In genomic region chr17:86506881-86507280, GRCm38 (mm10) we compare ENCODE assay signal across 11 mouse cellular contexts. TPM values are rescaled to one million over a fixed set of nuclear protein-coding genes. Genes with fewer than 3 reads are reported as not detected.
DNase-seq lines count a peak whose midpoint lies in the region; ATAC-seq and TF ChIP-seq lines count a peak whose summit lies in the region.
"Had no signal": no experiment of that assay in that cellular context is flagged by ENCODE, and none has a peak within 500 bp of the region (broad histone marks: within the 10 kb centered on the region; RNA-seq: fewer than 3 reads in every experiment).

No protein-coding gene starts in this region.

- no peak overlapping the region for H3K4me2 ChIP-seq in kidney, embryonic 14.5 days (replicated peaks; ENCODE audit: low read depth, low read length)
- H3K4me2 ChIP-seq in midbrain, embryonic 15.5 days = no peak overlapping the region
- no peak overlapping the region for H3K4me2 ChIP-seq in midbrain, embryonic 14.5 days (ENCODE audit: low read length)
- 0 out of 2 replicates have a peak overlapping the region, but pooled peaks have one; percentile 17 for H3K4me2 ChIP-seq in stomach, postnatal 0 days (replicated peaks; ENCODE audit: low read depth)
- H3K4me2 ChIP-seq: hindbrain, embryonic 15.5 days had no signal

- intact Hi-C loops in gastrocnemius, adult 2 months (cut with DNase I) = no loop called here
- intact Hi-C loops in gastrocnemius, postnatal 14 days (cut with DNase I; ENCODE audit: low total_unique reads) = no loop called here

- no peak for TF ChIP-seq EP300 in stomach, postnatal 0 days (optimal IDR thresholded peaks at IDR 0.05)

- no peak overlapping the region; the same call in 1 of the 2 replicates for H3K9ac ChIP-seq in kidney, embryonic 14.5 days (ENCODE audit: low read depth, low read length)
- H3K9ac ChIP-seq in midbrain, embryonic 15.5 days = no peak overlapping the region
- no peak overlapping the region for H3K9ac ChIP-seq in midbrain, embryonic 14.5 days (replicated peaks; ENCODE audit: low read length)
- H3K9ac ChIP-seq in stomach, postnatal 0 days (ENCODE audit: low read length) = no peak overlapping the region
- H3K9ac ChIP-seq: hindbrain, embryonic 15.5 days; liver, embryonic 14.5 days had no signal

- no peak for DNase-seq in gastrocnemius, adult 2 months
- DNase-seq in gastrocnemius, postnatal 14 days = no peak
- no peak for DNase-seq in kidney, adult 18-20 months
- DNase-seq in midbrain, embryonic 14.5 days = no peak
- no peak for DNase-seq in stomach, postnatal 0 days (ENCODE audit: low spot score)
- DNase-seq in embryo, embryonic 10 days (ENCODE audit: low spot score) = no peak

- no peaks in the 10 kb centered on the region for H3K27me3 ChIP-seq in kidney, embryonic 14.5 days (ENCODE audit: control insufficient read depth, insufficient read depth, low read length)
- no peaks in the 10 kb centered on the region for H3K27me3 ChIP-seq in midbrain, embryonic 15.5 days (replicated peaks)
- no peaks in the 10 kb centered on the region for H3K27me3 ChIP-seq in midbrain, embryonic 14.5 days (ENCODE audit: control insufficient read depth, insufficient read depth, low read length)
- no peaks in the 10 kb centered on the region for H3K27me3 ChIP-seq in stomach, postnatal 0 days (ENCODE audit: control insufficient read depth, insufficient read depth, low read length)
- H3K27me3 ChIP-seq: hindbrain, embryonic 15.5 days had no signal

- 0 out of 2 replicates have a peak, but pooled peaks cover 16% of the 10 kb centered on the region for H3K4me1 ChIP-seq in kidney, embryonic 14.5 days (ENCODE audit: control insufficient read depth, insufficient read depth, low read length)
- 0 out of 2 replicates have a peak, but pooled peaks cover 4% of the 10 kb centered on the region for H3K4me1 ChIP-seq in midbrain, embryonic 15.5 days
- no peaks in the 10 kb centered on the region for H3K4me1 ChIP-seq in midbrain, embryonic 14.5 days (ENCODE audit: control insufficient read depth, insufficient read depth, low read length)
- 0 out of 2 replicates have a peak, but pooled peaks cover 2% of the 10 kb centered on the region for H3K4me1 ChIP-seq in stomach, postnatal 0 days (replicated peaks; ENCODE audit: control insufficient read depth, insufficient read depth)

- H3K4me3 ChIP-seq in gastrocnemius, adult 2 months = peak overlapping the region; percentile 46
- H3K4me3 ChIP-seq in kidney, embryonic 14.5 days (ENCODE audit: low read length) = no peak overlapping the region
- no peak overlapping the region for H3K4me3 ChIP-seq in midbrain, embryonic 15.5 days
- H3K4me3 ChIP-seq in midbrain, embryonic 14.5 days (replicated peaks; ENCODE audit: low read depth, low read length) = no peak overlapping the region
- H3K4me3 ChIP-seq in stomach, postnatal 0 days (ENCODE audit: low read depth, low read length) = no peak overlapping the region
- H3K4me3 ChIP-seq: hindbrain, embryonic 15.5 days had no signal

- H3K27ac ChIP-seq in gastrocnemius, adult 2 months = peak overlapping the region; percentile 84
- H3K27ac ChIP-seq in kidney, embryonic 14.5 days (ENCODE audit: low read depth, low read length) = peak overlapping the region; percentile 65; the same call in 1 of the 2 replicates
- 0 out of 2 replicates have a peak overlapping the region, but pooled peaks have one; percentile 23 for H3K27ac ChIP-seq in midbrain, embryonic 15.5 days
- H3K27ac ChIP-seq in midbrain, embryonic 14.5 days (replicated peaks; ENCODE audit: low read depth, low read length) = no peak overlapping the region
- peak overlapping the region; percentile 61; the same call in 1 of the 2 replicates for H3K27ac ChIP-seq in stomach, postnatal 0 days (replicated peaks)
- H3K27ac ChIP-seq: hindbrain, embryonic 15.5 days; liver, embryonic 14.5 days had no signal

- H3K9me3 ChIP-seq in kidney, embryonic 14.5 days (ENCODE audit: control insufficient read depth, low read length) = no peaks in the 10 kb centered on the region
- H3K9me3 ChIP-seq in midbrain, embryonic 15.5 days = no peaks in the 10 kb centered on the region
- no peaks in the 10 kb centered on the region for H3K9me3 ChIP-seq in midbrain, embryonic 14.5 days (ENCODE audit: control insufficient read depth, low read length)
- no peaks in the 10 kb centered on the region for H3K9me3 ChIP-seq in stomach, postnatal 0 days (ENCODE audit: control insufficient read depth, low read length)
- H3K9me3 ChIP-seq: hindbrain, embryonic 15.5 days had no signal

- no peak for TF ChIP-seq CTCF in gastrocnemius, adult 2 months (IDR thresholded peaks at IDR 0.05)
- no peak for TF ChIP-seq CTCF in stomach, postnatal 0 days (IDR thresholded peaks at IDR 0.05; ENCODE audit: low read depth)

- ATAC-seq in kidney, embryonic 14.5 days (ENCODE audit: low FRiP score, low TSS enrichment) = no peak
- no peak for ATAC-seq in midbrain, embryonic 15.5 days (replicated peaks)
- no peak for ATAC-seq in midbrain, embryonic 14.5 days (ENCODE audit: low FRiP score, low TSS enrichment)
- no peak for ATAC-seq in stomach, postnatal 0 days (ENCODE audit: low FRiP score, low TSS enrichment)

- 65% methylated on average over 5 of the region's 5 CpGs for WGBS in kidney, embryonic 14.5 days
- 71% methylated on average over 5 of the region's 5 CpGs for WGBS in midbrain, embryonic 15.5 days
- 87% methylated on average over 5 of the region's 5 CpGs for WGBS in midbrain, embryonic 14.5 days
- 25% methylated on average over 5 of the region's 5 CpGs for whole genome bisulfite sequencing in stomach, postnatal 0 days

- no peaks in the 10 kb centered on the region for H3K36me3 ChIP-seq in kidney, embryonic 14.5 days (ENCODE audit: control insufficient read depth, insufficient read depth, low read length)
- no peaks in the 10 kb centered on the region for H3K36me3 ChIP-seq in midbrain, embryonic 15.5 days (replicated peaks)
- no peaks in the 10 kb centered on the region for H3K36me3 ChIP-seq in midbrain, embryonic 14.5 days (ENCODE audit: control insufficient read depth, insufficient read depth, low read length)
- no peaks in the 10 kb centered on the region for H3K36me3 ChIP-seq in stomach, postnatal 0 days (ENCODE audit: control insufficient read depth, insufficient read depth, low read length)
- H3K36me3 ChIP-seq: hindbrain, embryonic 15.5 days had no signal

RNA-seq across cellular contexts. Expression of gene Gm10309, which starts 1.8 kb away (rescaled TPM):
- total RNA-seq in gastrocnemius, adult 2 months (2021) = under 1 TPM; 0.13 to 0.22 TPM
- total RNA-seq in gastrocnemius, postnatal 14 days (2021) = not detected
- 0.31 and 0.43 TPM in 2 replicates for polyA plus RNA-seq in kidney, embryonic 14.5 days (2014; fragmentation: Nextera tagmentation; extraction: Ambion mirVana)
- 0.31 and 0.45 TPM in 2 replicates for polyA plus RNA-seq in midbrain, embryonic 15.5 days (2015; fragmentation: Nextera tagmentation; extraction: Ambion mirVana)
- polyA plus RNA-seq in midbrain, embryonic 14.5 days (2014; fragmentation: Nextera tagmentation; extraction: Ambion mirVana) = 0.13 TPM in 1 of 2 replicates, not detected in the other
- polyA plus RNA-seq in stomach, postnatal 0 days (2015; fragmentation: Nextera tagmentation; extraction: Ambion mirVana) = 0.07 and 0.08 TPM in 2 replicates
- total RNA-seq: layer of hippocampus, postnatal 25 days had no signal
